ENCODE assay signal across 8 mouse cellular contexts in the genomic region with DNA sequence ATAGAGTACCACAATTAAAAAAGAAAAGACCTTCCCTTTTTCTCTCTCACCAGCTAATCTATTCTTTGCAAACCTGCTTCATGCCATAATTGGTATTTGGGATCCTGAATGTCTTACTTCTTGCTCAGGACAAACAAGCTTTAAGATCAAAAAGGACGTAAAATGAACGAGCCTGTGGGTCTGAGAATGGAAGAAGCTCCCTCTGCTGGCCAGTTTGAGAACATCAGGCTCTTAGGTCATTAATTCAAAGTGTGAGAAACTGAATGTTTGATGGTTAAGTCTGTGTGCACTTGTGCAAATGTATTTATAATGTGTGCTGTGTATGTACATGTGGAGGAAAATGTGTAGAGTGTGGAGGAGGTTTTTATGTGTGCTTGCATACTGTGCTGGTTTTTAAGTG. TPM values are rescaled to one million over a fixed set of nuclear protein-coding genes. Genes with fewer than 3 reads are reported as not detected.
DNase-seq lines count a peak whose midpoint lies in the region; ATAC-seq lines count a peak whose summit lies in the region.

No protein-coding gene starts in this region.

- H3K36me3 ChIP-seq in forebrain, embryonic 14.5 days (ENCODE audit: control insufficient read depth, insufficient read depth, low read length) = no peaks in the 10 kb centered on the region
- H3K36me3 ChIP-seq in forebrain, embryonic 13.5 days (ENCODE audit: poor library complexity, severe bottlenecking) = no peaks in the 10 kb centered on the region

- no peak for ATAC-seq in forebrain, embryonic 14.5 days
- ATAC-seq in forebrain, embryonic 13.5 days = no peak

- H3K27ac ChIP-seq in forebrain, embryonic 14.5 days (ENCODE audit: low read depth, low read length) = no peak overlapping the region
- no peak overlapping the region for H3K27ac ChIP-seq in forebrain, embryonic 13.5 days

- no peak overlapping the region for H3K9ac ChIP-seq in forebrain, embryonic 14.5 days (ENCODE audit: low read length)
- no peak overlapping the region for H3K9ac ChIP-seq in forebrain, embryonic 13.5 days

- no peak overlapping the region for H3K4me2 ChIP-seq in forebrain, embryonic 14.5 days (ENCODE audit: low read length)
- no peak overlapping the region for H3K4me2 ChIP-seq in forebrain, embryonic 13.5 days

- no peaks in the 10 kb centered on the region for H3K27me3 ChIP-seq in forebrain, embryonic 14.5 days (replicated peaks; ENCODE audit: control insufficient read depth, insufficient read depth, low read length)
- no peaks in the 10 kb centered on the region for H3K27me3 ChIP-seq in forebrain, embryonic 13.5 days

- H3K4me3 ChIP-seq in forebrain, embryonic 14.5 days (ENCODE audit: low read depth, low read length) = no peak overlapping the region
- no peak overlapping the region for H3K4me3 ChIP-seq in forebrain, embryonic 13.5 days

- H3K4me1 ChIP-seq in forebrain, embryonic 14.5 days (ENCODE audit: control insufficient read depth, insufficient read depth, low read length) = no peaks in the 10 kb centered on the region
- H3K4me1 ChIP-seq in forebrain, embryonic 13.5 days = peaks cover 1% of the 10 kb centered on the region; the same call in 1 of the 2 replicates

- H3K9me3 ChIP-seq in forebrain, embryonic 14.5 days (replicated peaks; ENCODE audit: control insufficient read depth, low read length) = no peaks in the 10 kb centered on the region
- H3K9me3 ChIP-seq in forebrain, embryonic 13.5 days (replicated peaks) = no peaks in the 10 kb centered on the region

- DNase-seq in forebrain, embryonic 14.5 days (ENCODE audit: low spot score) = peak; percentile 73
- peak; percentile 3 for DNase-seq in right cerebral cortex, adult 18-20 months
- no peak for DNase-seq in right cerebral cortex, postnatal 36 days (ENCODE audit: low spot score in 2 of 2)
- peak; percentile 50 for DNase-seq in cerebellum, adult 9-10 months
- peak; percentile 6 to 65 for DNase-seq in kidney, adult 8-10 months
- peak; percentile 81 for DNase-seq in lung, postnatal 36 days
- peak; percentile 30 to 43 for DNase-seq in thymus, postnatal 36 days

- WGBS in forebrain, embryonic 14.5 days = 24% methylated on average over 2 of the region's 2 CpGs
- 22% methylated on average over 2 of the region's 2 CpGs for WGBS in forebrain, embryonic 13.5 days

RNA-seq across cellular contexts. Expression of a gene that starts 5.0 kb away (rescaled TPM):
- polyA plus RNA-seq in forebrain, embryonic 14.5 days (2014; fragmentation: Nextera tagmentation; extraction: Ambion mirVana) = 0.76 and 1.5 TPM in 2 replicates
- 0.84 and 1.4 TPM in 2 replicates for polyA plus RNA-seq in forebrain, embryonic 13.5 days (2015; fragmentation: Nextera tagmentation; extraction: Ambion mirVana)

RNA-seq across cellular contexts. Expression of a gene that starts 21.7 kb away (rescaled TPM):
- not detected in 2 replicates for polyA plus RNA-seq in forebrain, embryonic 14.5 days (2014; fragmentation: Nextera tagmentation; extraction: Ambion mirVana)
- not detected in 2 replicates for polyA plus RNA-seq in forebrain, embryonic 13.5 days (2015; fragmentation: Nextera tagmentation; extraction: Ambion mirVana)

RNA-seq across cellular contexts. Expression of a gene that starts 59.3 kb away (rescaled TPM):
- not detected in 2 replicates for polyA plus RNA-seq in forebrain, embryonic 14.5 days (2014; fragmentation: Nextera tagmentation; extraction: Ambion mirVana)
- 0.64 TPM in 1 of 2 replicates, not detected in the other for polyA plus RNA-seq in forebrain, embryonic 13.5 days (2015; fragmentation: Nextera tagmentation; extraction: Ambion mirVana)

Comparison
In these comparisons a context has a peak if more than half of its experiments do, and no peak if none do; other contexts are left out.
1. DNase-seq: peak in forebrain, embryonic 14.5 days (single experiment), right cerebral cortex, adult 18-20 months (single experiment), cerebellum, adult 9-10 months (single experiment), kidney, adult 8-10 months (2 of 2), lung, postnatal 36 days (single experiment) and thymus, postnatal 36 days (2 of 2); none in right cerebral cortex, postnatal 36 days (0 of 2).